Mouse (Mus musculus) liver, embryonic 13.5 days (tissue): ENCODE data around the gene Ccn2. TPM values are rescaled to one million over a fixed set of nuclear protein-coding genes. Genes with fewer than 3 reads are reported as not detected.
"Not testable (repeated sequence)": the region's sequence is repeated elsewhere in the genome, so short reads cannot be mapped to it uniquely, and the experiment has no call there.

Source experiments
- ATAC-seq: fragments of 200-750 bp; cut with Nextera tagmentation; 2 replicates; pipeline ENCODE4 v1.8.0; 2017; ENCODE audit warnings: low read depth, mild to moderate bottlenecking, moderate number of reproducible peaks, moderate library complexity
- DNase-seq: peaks from one replicate; pipeline ENCODE4 v3.0.0; 2022
- H3K27ac ChIP-seq: fragments of 300-500 bp; sonication (generic); 2 replicates; pipeline ENCODE4 v1.5.1; 2015; ENCODE audit warnings: moderate library complexity, mild to moderate bottlenecking, inconsistent platforms
- H3K27me3 ChIP-seq: fragments of 300-500 bp; sonication (generic); 2 replicates; pipeline ENCODE4 v1.6.1; 2015; ENCODE audit warnings: mild to moderate bottlenecking, inconsistent platforms
- H3K36me3 ChIP-seq: fragments of 300-500 bp; sonication (generic); 2 replicates; pipeline ENCODE4 v1.6.1; 2015; ENCODE audit warnings: mild to moderate bottlenecking, inconsistent platforms
- H3K4me1 ChIP-seq: fragments of 300-500 bp; sonication (generic); replicated peaks from 2 replicates; pipeline ENCODE4 v1.6.1; 2015; ENCODE audit warnings: inconsistent platforms
- H3K4me2 ChIP-seq: fragments of 300-500 bp; sonication (generic); 2 replicates; pipeline ENCODE4 v1.6.1; 2015; ENCODE audit warnings: inconsistent platforms, mild to moderate bottlenecking, moderate library complexity
- H3K4me3 ChIP-seq: fragments of 300-500 bp; sonication (generic); replicated peaks from 2 replicates; pipeline ENCODE4 v1.5.1; 2015; ENCODE audit warnings: mild to moderate bottlenecking, inconsistent platforms
- H3K9ac ChIP-seq: fragments of 300-500 bp; sonication (generic); 2 replicates; pipeline ENCODE4 v1.6.1; 2015; ENCODE audit warnings: mild to moderate bottlenecking, inconsistent platforms
- H3K9me3 ChIP-seq: fragments of 300-500 bp; sonication (generic); replicated peaks from 2 replicates; pipeline ENCODE4 v1.6.1; 2016; ENCODE audit warnings: inconsistent platforms
- WGBS: fragments of 180-500 bp; shearing (Covaris S2); methylation state at CpG from one replicate; pipeline ENCODE4 v1.1.7; 2015; ENCODE audit not compliant: insufficient replicate concordance; 5-methylcytosine and 5-hydroxymethylcytosine counted together
- polyA plus RNA-seq: library from polyadenylated mRNA; unstranded; fragments of >200 nt; fragmentation: Nextera tagmentation; extraction: Ambion mirVana; gene quantifications from 2 replicates; pipeline ENCODE4 v1.2.1, GENCODE M21; 2015

The Ccn2 gene
- polyA plus RNA-seq, 1 experiment from 2014 or later: 0.58 TPM

GRCm38 (mm10) chr10:24609146-24609545 is 13.9 kb downstream of the Ccn2 start:
- H3K4me3 ChIP-seq: no peak overlapping the region
- 39% methylated on average over 3 of the region's 3 CpGs for WGBS

GRCm38 (mm10) chr10:24609766-24610165 is 14.5 kb downstream of the Ccn2 start:
- Histone ChIP-seq H3K27ac (no peak overlapping the region), H3K4me1 (no peaks in the 10 kb centered on the region), H3K9me3 (no peaks in the 10 kb centered on the region), H3K27me3 (no peaks in the 10 kb centered on the region), H3K4me3 (no peak overlapping the region), H3K36me3 (no peaks in the 10 kb centered on the region), H3K9ac (no peak overlapping the region), H3K4me2 (no peak overlapping the region)
- 69% methylated on average over 9 of the region's 9 CpGs for WGBS
- ATAC-seq: no peak
- DNase-seq: no peak

More at GRCm38 (mm10) chr10:24609146-24609545, 13.9 kb downstream of the Ccn2 start:
- Histone ChIP-seq H3K9me3 (no peaks in the 10 kb centered on the region), H3K4me1 (no peaks in the 10 kb centered on the region), H3K36me3 (no peaks in the 10 kb centered on the region), H3K4me2 (no peak overlapping the region), H3K9ac (no peak overlapping the region), H3K27me3 (no peaks in the 10 kb centered on the region), H3K27ac (no peak overlapping the region)
- ATAC-seq (no peak), DNase-seq (no peak)

GRCm38 (mm10) chr10:24614726-24615125 is 19.5 kb downstream of the Ccn2 start:
- WGBS: 64% methylated on average over 4 of the region's 4 CpGs
- DNase-seq (no peak), ATAC-seq (no peak)
- Histone ChIP-seq H3K9me3 (no peaks in the 10 kb centered on the region), H3K4me3 (no peak overlapping the region), H3K27ac (no peak overlapping the region), H3K9ac (no peak overlapping the region), H3K27me3 (no peaks in the 10 kb centered on the region), H3K4me2 (no peak overlapping the region), H3K4me1 (no peaks in the 10 kb centered on the region), H3K36me3 (no peaks in the 10 kb centered on the region)

- no peak for ATAC-seq
- H3K27ac ChIP-seq: no peak overlapping the region
Measured at GRCm38 (mm10) chr10:24615799-24616198, 20.6 kb downstream of the Ccn2 start.

GRCm38 (mm10) chr10:24616572-24616971 is 21.3 kb downstream of the Ccn2 start:
- H3K27ac ChIP-seq, H3K4me3 ChIP-seq, DNase-seq, H3K9ac ChIP-seq, H3K4me2 ChIP-seq, H3K36me3 ChIP-seq, H3K27me3 ChIP-seq, H3K9me3 ChIP-seq, H3K4me1 ChIP-seq, ATAC-seq: not testable (repeated sequence)
- 66% methylated on average over 1 of the region's 1 CpGs for WGBS

More at GRCm38 (mm10) chr10:24615799-24616198, 20.6 kb downstream of the Ccn2 start:
- no peaks in the 10 kb centered on the region for H3K9me3 ChIP-seq
- H3K4me1 ChIP-seq: no peaks in the 10 kb centered on the region
- H3K4me2 ChIP-seq: no peak overlapping the region
- DNase-seq: no peak
- no peaks in the 10 kb centered on the region for H3K27me3 ChIP-seq
- no peaks in the 10 kb centered on the region for H3K36me3 ChIP-seq
- no peak overlapping the region for H3K9ac ChIP-seq
- no peak overlapping the region for H3K4me3 ChIP-seq
- WGBS: 71% methylated on average over 6 of the region's 6 CpGs

GRCm38 (mm10) chr10:24621572-24621971 is 26.3 kb downstream of the Ccn2 start:
- Histone ChIP-seq H3K4me3 (no peak overlapping the region), H3K4me2 (no peak overlapping the region), H3K27me3 (no peaks in the 10 kb centered on the region), H3K9me3 (no peaks in the 10 kb centered on the region), H3K27ac (no peak overlapping the region), H3K9ac (no peak overlapping the region), H3K4me1 (no peaks in the 10 kb centered on the region), H3K36me3 (no peaks in the 10 kb centered on the region)
- no peak for ATAC-seq
- peak; percentile 32 for DNase-seq
- 27% methylated on average over 9 of the region's 9 CpGs for WGBS

- ATAC-seq: no peak
- peak; percentile 56 for DNase-seq
- 19% methylated on average over 7 of the region's 7 CpGs for WGBS
- Histone ChIP-seq H3K4me3 (no peak overlapping the region), H3K9me3 (no peaks in the 10 kb centered on the region), H3K9ac (no peak overlapping the region), H3K27ac (no peak overlapping the region), H3K36me3 (no peaks in the 10 kb centered on the region), H3K27me3 (no peaks in the 10 kb centered on the region), H3K4me2 (no peak overlapping the region), H3K4me1 (no peaks in the 10 kb centered on the region)
Measured at GRCm38 (mm10) chr10:24622586-24622985, 27.3 kb downstream of the Ccn2 start.

- Histone ChIP-seq H3K27ac (no peak overlapping the region), H3K4me3 (no peak overlapping the region), H3K9ac (no peak overlapping the region), H3K4me2 (no peak overlapping the region), H3K9me3 (no peaks in the 10 kb centered on the region), H3K4me1 (peaks cover 8% of the 10 kb centered on the region; the same call in 1 of the 2 replicates), H3K36me3 (no peaks in the 10 kb centered on the region), H3K27me3 (no peaks in the 10 kb centered on the region)
- no peak for ATAC-seq
- WGBS: 36% methylated on average over 23 of the region's 24 CpGs
- DNase-seq: peak; percentile 50
Measured at GRCm38 (mm10) chr10:24625060-24625701, 29.9 kb downstream of the Ccn2 start.

- no peak overlapping the region for H3K4me3 ChIP-seq
- no peak overlapping the region for H3K9ac ChIP-seq
- no peaks in the 10 kb centered on the region for H3K9me3 ChIP-seq
- no peak for ATAC-seq
- H3K27ac ChIP-seq: no peak overlapping the region
- no peaks in the 10 kb centered on the region for H3K27me3 ChIP-seq
- 68% methylated on average over 12 of the region's 12 CpGs for WGBS
- no peak overlapping the region for H3K4me2 ChIP-seq
- no peak for DNase-seq
- H3K4me1 ChIP-seq: peaks cover 8% of the 10 kb centered on the region; the same call in 1 of the 2 replicates
- H3K36me3 ChIP-seq: no peaks in the 10 kb centered on the region
Measured at GRCm38 (mm10) chr10:24627262-24627661, 32.0 kb downstream of the Ccn2 start.

- Histone ChIP-seq H3K4me1 (peaks cover 8% of the 10 kb centered on the region; the same call in 1 of the 2 replicates), H3K27ac (no peak overlapping the region), H3K9me3 (no peaks in the 10 kb centered on the region), H3K4me3 (no peak overlapping the region), H3K27me3 (no peaks in the 10 kb centered on the region), H3K4me2 (no peak overlapping the region), H3K36me3 (no peaks in the 10 kb centered on the region), H3K9ac (no peak overlapping the region)
- DNase-seq: no peak
- no peak for ATAC-seq
- WGBS: 62% methylated on average over 9 of the region's 9 CpGs
Measured at GRCm38 (mm10) chr10:24628466-24628865, 33.2 kb downstream of the Ccn2 start.

GRCm38 (mm10) chr10:24629086-24629720 is 34.0 kb downstream of the Ccn2 start:
- 28% methylated on average over 9 of the region's 9 CpGs for WGBS
- H3K27me3 ChIP-seq: no peaks in the 10 kb centered on the region
- peak overlapping the region; percentile 19; the same call in 1 of the 2 replicates for H3K27ac ChIP-seq
- no peaks in the 10 kb centered on the region for H3K9me3 ChIP-seq
- no peak overlapping the region for H3K9ac ChIP-seq
- H3K4me3 ChIP-seq: no peak overlapping the region
- H3K4me1 ChIP-seq: peaks cover 8% of the 10 kb centered on the region; the same call in 1 of the 2 replicates
- no peak overlapping the region for H3K4me2 ChIP-seq
- DNase-seq: no peak
- no peaks in the 10 kb centered on the region for H3K36me3 ChIP-seq
- peak; percentile 59 for ATAC-seq
